Comparison of ENCODE assay signal across 19 mouse cellular contexts in genomic region chr7:64634482-64634881, GRCm38 (mm10).
DNase-seq lines count a peak whose midpoint lies in the region; ATAC-seq lines count a peak whose summit lies in the region.
"Had no signal": no experiment of that assay in that cellular context is flagged by ENCODE, and none has a peak within 500 bp of the region (broad histone marks: within the 10 kb centered on the region; RNA-seq: fewer than 3 reads in every experiment).

No protein-coding gene starts in this region.

- no peak overlapping the region for H3K9ac ChIP-seq in forebrain, embryonic 11.5 days (ENCODE audit: low read length)
- H3K9ac ChIP-seq in hindbrain, embryonic 13.5 days: no peak overlapping the region
- H3K9ac ChIP-seq in midbrain, embryonic 15.5 days: no peak overlapping the region
- H3K9ac ChIP-seq: heart, embryonic 12.5 days had no signal

- no peak overlapping the region for H3K27ac ChIP-seq in forebrain, embryonic 11.5 days (ENCODE audit: low read depth, low read length)
- H3K27ac ChIP-seq in hindbrain, embryonic 13.5 days: peak overlapping the region; percentile 62; the same call in 1 of the 2 replicates
- peak overlapping the region; percentile 48 for H3K27ac ChIP-seq in midbrain, embryonic 15.5 days
- H3K27ac ChIP-seq: gastrocnemius, adult 2 months had no signal

- H3K4me3 ChIP-seq in forebrain, embryonic 11.5 days (ENCODE audit: low read depth, low read length): no peak overlapping the region
- H3K4me3 ChIP-seq in hindbrain, embryonic 13.5 days: no peak overlapping the region
- H3K4me3 ChIP-seq in midbrain, embryonic 15.5 days: no peak overlapping the region
- H3K4me3 ChIP-seq: erythroblast, embryonic 14.5 days; gastrocnemius, adult 2 months; heart, embryonic 12.5 days; megakaryocyte, embryonic 14.5 days had no signal

- H3K36me3 ChIP-seq in forebrain, embryonic 11.5 days (ENCODE audit: control insufficient read depth, insufficient read depth, low read length): no peaks in the 10 kb centered on the region
- H3K36me3 ChIP-seq in hindbrain, embryonic 13.5 days: peaks cover 4% of the 10 kb centered on the region; the same call in 1 of the 2 replicates
- H3K36me3 ChIP-seq in midbrain, embryonic 15.5 days (replicated peaks): no peaks in the 10 kb centered on the region
- H3K36me3 ChIP-seq: heart, embryonic 12.5 days had no signal

- no peak overlapping the region for H3K4me2 ChIP-seq in forebrain, embryonic 11.5 days (ENCODE audit: low read depth, low read length, severe bottlenecking)
- H3K4me2 ChIP-seq in hindbrain, embryonic 13.5 days: no peak overlapping the region
- H3K4me2 ChIP-seq in midbrain, embryonic 15.5 days: no peak overlapping the region
- H3K4me2 ChIP-seq: heart, embryonic 12.5 days; liver, embryonic 11.5 days had no signal

- H3K9me3 ChIP-seq in forebrain, embryonic 11.5 days (ENCODE audit: control insufficient read depth, low read length): no peaks in the 10 kb centered on the region
- H3K9me3 ChIP-seq in hindbrain, embryonic 13.5 days: no peaks in the 10 kb centered on the region
- no peaks in the 10 kb centered on the region for H3K9me3 ChIP-seq in midbrain, embryonic 15.5 days
- H3K9me3 ChIP-seq: heart, embryonic 12.5 days had no signal

- no peaks in the 10 kb centered on the region for H3K27me3 ChIP-seq in forebrain, embryonic 11.5 days (ENCODE audit: control insufficient read depth, insufficient read depth, low read length)
- H3K27me3 ChIP-seq in hindbrain, embryonic 13.5 days: no peaks in the 10 kb centered on the region
- no peaks in the 10 kb centered on the region for H3K27me3 ChIP-seq in midbrain, embryonic 15.5 days (replicated peaks)
- H3K27me3 ChIP-seq: heart, embryonic 12.5 days; megakaryocyte, embryonic 14.5 days; Patski had no signal

- peak; percentile 82 for ATAC-seq in forebrain, embryonic 11.5 days (replicated peaks; ENCODE audit: low FRiP score)
- ATAC-seq in hindbrain, embryonic 13.5 days (ENCODE audit: low FRiP score): no peak
- ATAC-seq in midbrain, embryonic 15.5 days (replicated peaks): no peak; the same call in 1 of the 2 replicates
- ATAC-seq: lung, postnatal 0 days; Patski had no signal

- peaks cover 14% of the 10 kb centered on the region; the same call in 1 of the 2 replicates for H3K4me1 ChIP-seq in forebrain, embryonic 11.5 days (replicated peaks; ENCODE audit: control insufficient read depth, insufficient read depth, low read length)
- H3K4me1 ChIP-seq in hindbrain, embryonic 13.5 days (replicated peaks): peaks cover 46% of the 10 kb centered on the region
- H3K4me1 ChIP-seq in midbrain, embryonic 15.5 days: peaks cover 40% of the 10 kb centered on the region
- H3K4me1 ChIP-seq: megakaryocyte, embryonic 14.5 days had no signal

- DNase-seq in embryo, embryonic 10.5 days (ENCODE audit: low spot score): peak; percentile 34
- no peak for DNase-seq in embryo, embryonic 9.5 days (ENCODE audit: extremely low spot score)
- no peak for DNase-seq in forebrain, embryonic 11.5 days (ENCODE audit: low spot score)
- DNase-seq in frontal cortex, postnatal 36 days (ENCODE audit: low spot score in 2 of 2): no peak
- DNase-seq in layer of hippocampus, adult 18-20 months (ENCODE audit: low spot score in 2 of 2): no peak
- DNase-seq in lung, adult 18-20 months: no peak
- DNase-seq: gastrocnemius, adult 2 months; heart, postnatal 36 days; kidney, adult 18-20 months; kidney, postnatal 25 days; thymus, adult 18-20 months had no signal
